Mouse (Mus musculus) lung, adult 2 months (tissue): ENCODE data around the gene Hexdc. TPM values are rescaled to one million over a fixed set of nuclear protein-coding genes. Genes with fewer than 3 reads are reported as not detected.

ENCODE experiments used
- DNase-seq: peaks from one replicate; pipeline ENCODE4 v3.0.0; 2022
- H3K4me1 ChIP-seq: fragments of 200-500 bp; 2 replicates; pipeline ENCODE4 v1.6.1; 2011; ENCODE audit warnings: low read length; ENCODE audit not compliant: control insufficient read depth, insufficient read depth
- H3K4me3 ChIP-seq: fragments of 200-500 bp; replicated peaks from 2 replicates; pipeline ENCODE3; 2011; ENCODE audit warnings: low read depth, mild to moderate bottlenecking, control low read depth, low read length; ENCODE audit errors: extremely low read depth
- CTCF ChIP-seq: fragments of 200-500 bp; IDR thresholded peaks from 2 replicates; pipeline ENCODE4 v1.5.1; 2011; ENCODE audit warnings: mild to moderate bottlenecking, low read length, control low read depth; ENCODE audit not compliant: insufficient read depth
- POLR2A ChIP-seq: fragments of 200-500 bp; IDR thresholded peaks from 2 replicates; pipeline ENCODE4 v1.6.1; 2011; ENCODE audit warnings: low read depth, mild to moderate bottlenecking, control low read depth, low read length, borderline replicate concordance; ENCODE audit errors: extremely low read depth
- WGBS: fragments of 180-500 bp; shearing (Covaris S2); methylation state at CpG from one replicate; pipeline ENCODE4 v1.1.7; 2018; 5-methylcytosine and 5-hydroxymethylcytosine counted together
- polyA plus RNA-seq: library from polyadenylated mRNA; depleted of rRNA; stranded (reverse); fragments of >200 nt; gene quantifications from 2 replicates; pipeline ENCODE4 v1.2.3, GENCODE M21; 2012

Gene Hexdc
- polyA plus RNA-seq, 1 experiment: 13.4 TPM

DNA sequence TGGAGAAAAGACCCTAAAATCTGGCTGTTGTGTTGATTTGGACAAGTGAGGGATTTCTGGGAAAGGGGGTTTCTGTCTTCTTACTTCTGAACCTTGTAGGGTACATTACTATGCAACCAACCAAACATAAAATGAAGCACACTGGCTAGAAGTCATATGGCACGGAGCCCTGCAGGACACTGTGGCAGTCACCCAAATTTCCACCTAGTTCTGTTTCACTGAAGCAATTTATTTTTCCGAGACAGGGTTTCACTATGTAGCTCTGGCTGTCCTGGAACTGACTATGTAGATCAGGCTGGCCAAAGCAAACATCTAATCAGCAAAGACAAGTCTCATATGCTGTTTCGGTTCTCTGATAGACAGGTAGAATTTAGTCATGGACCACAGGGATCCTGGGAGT is 14.6 kb upstream of the Hexdc start:
- Histone ChIP-seq H3K4me1 (no peaks in the 10 kb centered on the region), H3K4me3 (no peak overlapping the region)
- TF ChIP-seq POLR2A: no peak
- no peak for TF ChIP-seq CTCF
- WGBS: 73% methylated on average over 3 of the region's 3 CpGs
- no peak for DNase-seq

DNA sequence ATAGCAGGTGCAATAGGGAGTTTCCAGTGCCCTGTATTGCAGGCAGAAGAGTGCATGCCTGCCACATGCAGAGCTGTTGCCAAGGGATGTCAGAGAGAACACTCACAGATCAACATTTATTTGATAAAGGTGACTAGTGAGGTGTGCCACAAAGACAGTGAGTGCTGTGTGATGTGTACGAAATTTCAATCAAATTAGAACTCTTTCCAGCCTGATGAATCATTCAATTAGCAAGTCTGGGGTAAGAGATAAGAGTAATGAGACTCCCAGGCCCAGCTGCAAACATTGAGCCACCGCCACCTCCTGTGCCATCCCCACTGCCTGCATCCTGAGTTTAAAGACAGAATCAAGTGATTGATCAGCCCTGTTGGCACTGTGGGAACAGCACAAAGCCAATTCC is 11.5 kb upstream of the Hexdc start:
- no peak overlapping the region for H3K4me3 ChIP-seq
- 64% methylated on average over 2 of the region's 2 CpGs for WGBS

DNA sequence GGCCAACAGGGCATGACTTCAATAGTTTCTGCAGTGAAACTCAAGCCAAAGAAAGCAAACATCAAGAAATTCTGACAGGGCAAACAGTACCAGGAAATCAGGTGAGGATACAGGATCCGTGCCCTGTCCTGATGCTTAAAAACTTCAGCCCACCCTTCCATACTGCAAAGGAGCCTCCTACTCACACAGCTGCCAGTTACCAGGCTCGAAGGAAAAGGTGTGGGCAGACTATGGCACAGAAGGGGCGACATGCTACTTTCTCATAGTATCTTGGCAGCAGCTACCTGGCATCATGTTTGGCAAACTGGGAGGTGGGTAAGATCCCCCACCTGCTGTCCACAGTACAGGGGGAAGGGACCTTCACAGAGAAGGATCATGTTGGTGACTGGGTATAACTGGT is 10.8 kb upstream of the Hexdc start:
- TF ChIP-seq POLR2A: no peak
- no peak for TF ChIP-seq CTCF
- no peaks in the 10 kb centered on the region for H3K4me1 ChIP-seq
- H3K4me3 ChIP-seq: no peak overlapping the region
- no peak for DNase-seq
- WGBS: 67% methylated on average over 3 of the region's 3 CpGs

More for the DNA sequence above, 11.5 kb upstream of the Hexdc start:
- TF ChIP-seq POLR2A (no peak), CTCF (no peak)
- H3K4me1 ChIP-seq: no peaks in the 10 kb centered on the region
- DNase-seq: no peak

DNA sequence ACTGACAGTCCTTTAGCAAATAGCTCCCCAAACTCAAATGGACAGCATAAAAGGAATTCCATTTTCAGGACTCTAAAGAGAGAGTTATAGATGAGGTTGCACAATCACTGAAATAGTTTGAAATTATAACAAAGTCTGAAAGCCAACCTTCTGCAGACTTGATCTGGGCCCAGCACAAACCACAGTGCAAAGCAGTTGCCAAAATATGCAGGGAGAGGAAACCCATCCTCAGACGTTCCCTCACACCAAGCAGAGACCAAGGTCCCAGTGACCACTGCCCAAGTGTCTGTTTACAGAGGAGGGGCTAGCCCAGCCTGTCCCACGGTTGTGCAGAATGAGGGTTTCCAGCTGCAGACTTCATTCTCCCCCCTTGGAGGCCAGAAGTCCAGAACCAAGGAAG is 5.6 kb upstream of the Hexdc start:
- 22% methylated on average over 2 of the region's 2 CpGs for WGBS
- Histone ChIP-seq H3K4me3 (no peak overlapping the region), H3K4me1 (no peaks in the 10 kb centered on the region)
- no peak for TF ChIP-seq POLR2A
- TF ChIP-seq CTCF: no peak
- no peak for DNase-seq

DNA sequence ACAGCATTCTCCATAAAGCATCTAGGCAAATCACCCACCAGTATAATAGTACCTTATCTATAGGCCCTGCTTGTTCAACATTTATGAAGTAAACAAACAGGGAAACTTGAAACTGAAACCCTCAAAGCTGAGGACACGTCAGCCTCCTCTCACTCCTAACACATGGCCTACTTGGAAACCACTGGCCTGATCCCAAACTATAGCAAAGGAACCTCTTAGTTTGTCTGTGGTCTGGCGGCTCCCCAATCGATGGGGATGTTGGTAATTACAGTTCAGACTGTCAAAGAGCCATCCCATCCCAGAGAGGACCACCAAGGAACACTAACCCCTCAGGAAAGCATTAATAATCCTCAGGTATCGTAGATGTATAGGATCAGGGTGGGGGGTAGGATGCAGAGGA is 4.4 kb upstream of the Hexdc start:
- Histone ChIP-seq H3K4me3 (no peak overlapping the region), H3K4me1 (no peaks in the 10 kb centered on the region)
- DNase-seq: no peak
- 77% methylated on average over 4 of the region's 4 CpGs for WGBS
- TF ChIP-seq CTCF (no peak), POLR2A (no peak)

DNA sequence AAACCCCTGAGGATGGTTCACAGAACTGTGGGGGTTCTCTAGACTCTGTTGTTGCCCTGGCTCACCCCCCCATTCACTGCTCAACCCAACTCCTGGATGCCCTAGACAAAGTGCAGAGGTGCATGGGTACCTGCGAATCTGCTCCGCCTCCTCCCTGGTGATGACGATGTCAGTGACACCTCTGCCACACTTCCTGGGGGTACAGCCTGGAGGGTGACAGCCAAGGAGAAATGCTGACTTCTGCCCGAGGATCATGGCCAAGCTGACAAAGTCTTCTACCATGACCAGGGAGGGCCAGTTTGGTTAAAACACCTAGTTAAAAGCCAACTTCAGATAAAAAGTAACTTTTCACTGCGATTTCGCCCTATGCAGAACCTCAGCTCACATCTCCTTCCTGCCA is 3.5 kb upstream of the Hexdc start:
- WGBS: 90% methylated on average over 6 of the region's 6 CpGs
- no peak for DNase-seq
- TF ChIP-seq POLR2A (no peak), CTCF (no peak)
- Histone ChIP-seq H3K4me3 (no peak overlapping the region), H3K4me1 (no peaks in the 10 kb centered on the region; the same call in 1 of the 2 replicates)

DNA sequence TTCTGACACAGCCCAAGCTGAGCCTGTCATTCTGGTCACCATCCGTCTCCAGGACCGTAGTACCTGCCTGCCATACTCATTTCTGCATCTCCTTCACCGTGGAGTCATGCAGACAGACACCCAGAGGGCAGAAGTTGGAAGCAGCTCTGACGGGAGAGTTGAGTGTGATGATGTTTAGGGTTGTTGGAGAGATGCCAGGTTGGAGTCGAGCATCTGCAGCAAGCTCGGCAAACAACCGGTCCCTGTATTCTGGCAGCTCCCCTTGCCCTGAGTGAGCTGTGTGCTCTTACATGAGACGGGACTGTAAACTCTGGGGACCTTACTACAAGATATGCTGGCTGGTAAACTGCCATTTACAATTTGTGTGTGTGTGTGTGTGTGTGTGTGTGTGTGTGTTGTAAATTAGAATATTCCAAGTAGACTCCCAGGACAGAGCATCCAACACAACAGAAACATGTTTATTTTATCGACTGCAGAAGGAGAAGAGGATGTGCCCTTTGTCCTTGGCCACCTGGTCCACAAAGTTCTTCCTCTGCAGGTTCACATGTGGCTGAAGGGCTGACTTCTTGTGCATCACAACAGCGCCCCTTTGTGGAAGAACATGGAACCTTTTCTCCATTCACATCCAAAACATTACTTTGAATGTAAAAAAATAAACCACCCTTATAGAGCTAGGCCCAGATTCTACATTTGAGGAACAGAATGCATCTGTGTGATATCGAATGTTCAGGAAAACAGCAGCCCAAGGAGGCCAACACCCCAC is 2.6 kb upstream of the Hexdc start:
- H3K4me1 ChIP-seq: no peaks in the 10 kb centered on the region; the same call in 1 of the 2 replicates
- no peak for DNase-seq
- 41% methylated on average over 11 of the region's 11 CpGs for WGBS
- H3K4me3 ChIP-seq: no peak overlapping the region
- no peak for TF ChIP-seq POLR2A
- TF ChIP-seq CTCF: peak; percentile 23; the same call in 1 of the 2 replicates

DNA sequence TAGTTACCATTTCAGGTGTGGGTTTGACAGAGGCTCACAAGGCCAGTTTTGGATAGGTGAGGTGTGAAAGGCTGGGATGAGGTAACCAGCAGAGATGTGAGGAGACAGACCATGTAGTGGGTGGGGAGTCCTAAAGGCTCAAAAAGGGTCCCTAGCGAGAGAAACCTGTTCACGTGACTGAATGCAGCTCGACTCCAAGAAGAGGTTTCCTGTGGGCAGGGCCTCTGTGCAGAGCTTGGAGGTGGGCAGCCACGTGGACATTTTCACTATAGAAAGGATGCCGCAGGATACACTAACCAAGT is 423 bp upstream of the Hexdc start:
- WGBS: under 1% methylated on average over 5 of the region's 5 CpGs
- H3K4me1 ChIP-seq: no peaks in the 10 kb centered on the region; the same call in 1 of the 2 replicates
- no peak for DNase-seq
- TF ChIP-seq POLR2A: no peak
- no peak for TF ChIP-seq CTCF
- peak overlapping the region; percentile 95 for H3K4me3 ChIP-seq

DNA sequence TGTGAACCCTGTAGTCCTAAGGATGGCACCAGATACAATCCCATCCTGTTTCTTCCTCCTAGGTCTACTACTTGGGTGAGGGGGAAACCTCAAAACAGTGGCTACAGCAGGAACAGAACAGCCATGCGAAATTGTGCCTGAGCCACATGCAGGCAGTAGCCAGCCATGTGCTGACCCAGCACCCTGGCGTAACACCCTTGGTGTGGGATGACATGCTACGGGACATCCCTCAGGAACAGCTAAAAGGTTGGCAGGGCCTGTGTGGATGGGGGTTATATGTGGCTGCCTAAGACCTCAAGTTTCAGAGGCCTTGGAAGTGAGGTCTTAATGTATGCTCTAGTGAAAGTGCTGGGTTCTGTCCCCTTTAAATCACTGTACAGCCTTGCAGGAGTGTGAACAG is 12.6 kb downstream of the Hexdc start:
- Histone ChIP-seq H3K4me1 (no peaks in the 10 kb centered on the region), H3K4me3 (no peak overlapping the region)
- DNase-seq: no peak
- TF ChIP-seq CTCF (no peak), POLR2A (no peak)
- 97% methylated on average over 3 of the region's 3 CpGs for WGBS

DNA sequence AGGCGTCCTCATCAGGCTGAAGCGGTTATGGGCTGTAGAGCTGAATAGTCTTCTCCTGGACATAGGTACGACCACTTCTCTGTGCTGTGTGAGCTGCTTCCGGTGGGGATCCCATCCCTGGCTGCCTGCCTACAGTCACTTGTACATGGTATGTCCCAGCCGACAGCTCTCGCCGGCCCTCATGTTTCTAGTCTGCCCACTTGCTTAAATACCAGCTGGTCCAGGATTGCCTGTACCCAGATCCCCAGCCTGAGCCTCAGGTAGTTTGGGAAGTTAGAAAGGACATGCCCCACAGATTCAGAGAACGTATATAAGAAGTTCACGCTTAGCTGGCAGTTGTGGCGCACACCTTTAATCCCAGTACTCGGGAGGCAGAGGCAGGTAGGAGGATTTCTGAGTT is 15.5 kb downstream of the Hexdc start:
- Histone ChIP-seq H3K4me1 (no peaks in the 10 kb centered on the region), H3K4me3 (no peak overlapping the region)
- no peak for DNase-seq
- TF ChIP-seq CTCF: no peak
- no peak for TF ChIP-seq POLR2A
- 87% methylated on average over 11 of the region's 11 CpGs for WGBS
